Mouse (Mus musculus) heart, postnatal 36 days (tissue): ENCODE results near the gene Rgp1. TPM values are rescaled to one million over a fixed set of nuclear protein-coding genes. Genes with fewer than 3 reads are reported as not detected.
"Not testable (repeated sequence)": the region's sequence is repeated elsewhere in the genome, so short reads cannot be mapped to it uniquely, and the experiment has no call there.

Source experiments
- DNase-seq, 2 experiments: peaks; one replicate each; pipeline ENCODE4 v3.0.0; 2021 to 2022
- intact Hi-C: fragments of 180-260 bp; cut with DNase I; formaldehyde crosslinking; loops from one replicate; pipeline ENCODE4 v1.15.1; 2025
- total RNA-seq, 2 experiments: library from RNA; stranded (reverse); gene quantifications; 2 replicates each; pipeline ENCODE4 v1.2.3; 2021

Gene Rgp1
- total RNA-seq, 2 experiments from 2014 or later = 30.7 to 36.1 TPM

DNA sequence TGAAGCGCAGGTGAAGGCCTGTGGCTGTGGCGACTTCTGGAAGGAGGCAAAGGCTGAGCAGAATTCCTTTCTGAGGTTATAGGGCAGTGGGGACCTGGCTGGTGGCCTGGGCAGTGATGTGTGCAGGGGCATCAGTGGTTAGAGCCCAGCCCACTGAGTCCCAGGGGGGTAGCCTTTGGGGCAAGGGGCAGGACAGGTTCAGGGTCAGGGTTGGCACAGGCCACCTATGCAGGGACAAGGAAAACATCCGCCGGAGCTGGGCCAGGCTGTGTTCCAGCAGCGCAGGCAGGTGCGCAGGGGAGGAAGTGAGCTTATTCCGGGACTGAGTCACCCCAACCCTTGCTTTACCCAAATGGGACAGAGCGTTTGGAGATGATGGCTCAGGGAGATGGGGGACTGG is 7.9 kb downstream of the Rgp1 start:
- peak; percentile 58 to 59 for DNase-seq
- intact Hi-C loops = no loop called here

DNA sequence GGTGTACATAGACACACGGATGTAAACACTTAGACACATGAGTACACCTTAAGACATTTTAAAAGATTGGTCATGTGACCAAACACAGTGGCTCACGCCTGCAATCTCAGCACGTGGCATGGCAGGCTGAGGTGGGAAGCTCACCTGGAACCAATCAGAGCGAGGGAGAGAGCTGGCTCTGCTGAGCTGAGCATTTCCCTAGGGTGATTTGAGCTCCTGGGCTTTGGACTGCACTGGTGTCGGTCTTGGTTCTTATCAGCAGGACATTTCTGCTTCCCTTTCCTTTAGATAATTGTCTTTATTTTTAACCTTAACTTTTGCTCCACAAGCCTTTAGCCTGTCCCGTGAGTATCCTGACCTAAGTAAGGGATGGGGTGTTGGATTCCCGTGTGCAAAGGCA is 9.2 kb downstream of the Rgp1 start:
- no peak for DNase-seq
- intact Hi-C loops = loop anchor here (2.0 kb wide), 1 partner anchor 25 kb away; no protein-coding TSS in a partner anchor

DNA sequence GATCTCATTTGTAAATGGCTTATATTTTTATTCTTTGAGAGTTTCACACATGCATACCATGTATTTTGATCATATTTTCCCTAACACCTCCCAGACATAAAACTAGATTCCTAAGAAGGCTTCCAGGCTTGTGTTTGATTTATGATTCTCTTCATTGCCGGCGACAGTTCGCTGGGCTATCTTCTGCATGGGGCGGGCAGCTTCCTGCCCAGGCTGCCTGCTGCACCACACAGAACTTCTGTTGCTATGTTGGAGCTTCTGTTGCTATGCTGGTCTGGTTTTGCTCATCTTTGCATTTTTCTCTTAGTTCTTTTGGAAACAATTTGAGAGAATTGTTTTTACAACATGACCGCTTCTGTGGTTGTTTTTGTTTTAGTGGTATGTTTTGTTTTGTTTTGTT is 13.0 kb downstream of the Rgp1 start:
- intact Hi-C loops = no loop called here
- no peak for DNase-seq

GRCm38 (mm10) chr4:43591961-43592360 is 13.4 kb downstream of the Rgp1 start:
- intact Hi-C loops = no loop called here
- DNase-seq = no peak

GRCm38 (mm10) chr4:43593453-43593852 is 14.9 kb downstream of the Rgp1 start:
- DNase-seq = no peak
- intact Hi-C loops = no loop called here

DNA sequence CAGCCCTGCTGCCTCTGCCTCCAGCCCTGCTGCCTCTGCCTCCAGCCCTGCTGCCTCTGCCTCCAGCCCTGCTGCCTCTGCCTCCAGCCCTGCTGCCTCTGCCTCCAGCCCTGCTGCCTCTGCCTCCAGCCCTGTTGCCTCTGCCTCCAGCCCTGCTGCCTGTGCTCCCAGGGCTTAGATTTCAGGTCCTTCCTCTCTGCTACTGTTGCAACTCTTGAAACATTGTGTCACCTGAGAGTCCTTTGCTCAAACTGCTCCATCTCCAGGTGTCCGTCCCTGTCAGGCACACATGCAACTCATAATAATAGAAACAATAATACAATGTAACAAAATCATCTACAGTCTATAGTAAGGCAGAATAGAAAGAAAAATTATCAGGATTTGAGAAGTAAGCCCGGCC is 18.1 kb downstream of the Rgp1 start:
- DNase-seq, intact Hi-C loops: not testable (repeated sequence)

DNA sequence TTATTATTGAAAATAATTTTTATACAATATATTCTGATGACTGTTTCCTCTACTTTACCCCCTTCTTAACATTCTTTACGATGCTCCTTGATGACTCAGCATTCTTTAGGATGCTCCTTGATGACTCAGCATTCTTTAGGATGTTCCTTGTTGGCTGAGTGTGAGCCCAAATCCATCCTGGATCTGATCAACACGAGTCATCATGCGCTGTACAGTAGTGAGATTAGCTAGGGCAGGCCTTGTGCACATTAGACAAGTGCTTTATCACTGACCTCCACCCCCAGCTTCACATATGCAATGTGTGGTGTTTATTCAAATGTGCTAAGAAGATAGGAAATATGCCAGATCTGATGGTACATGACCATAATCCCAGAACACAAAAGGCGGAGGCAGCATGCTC is 19.7 kb downstream of the Rgp1 start:
- no peak for DNase-seq
- intact Hi-C loops = no loop called here

- intact Hi-C loops = no loop called here
Measured at GRCm38 (mm10) chr4:43598650-43599380, 20.3 kb downstream of the Rgp1 start.

GRCm38 (mm10) chr4:43600195-43600934 is 21.9 kb downstream of the Rgp1 start:
- no peak for DNase-seq
- intact Hi-C loops = no loop called here

More at GRCm38 (mm10) chr4:43598650-43599380, 20.3 kb downstream of the Rgp1 start:
- no peak for DNase-seq

GRCm38 (mm10) chr4:43604099-43604498 is 25.6 kb downstream of the Rgp1 start:
- intact Hi-C loops = no loop called here

GRCm38 (mm10) chr4:43604751-43605685 is 26.5 kb downstream of the Rgp1 start:
- no peak for DNase-seq
- intact Hi-C loops = no loop called here

More at GRCm38 (mm10) chr4:43604099-43604498, 25.6 kb downstream of the Rgp1 start:
- no peak for DNase-seq

DNA sequence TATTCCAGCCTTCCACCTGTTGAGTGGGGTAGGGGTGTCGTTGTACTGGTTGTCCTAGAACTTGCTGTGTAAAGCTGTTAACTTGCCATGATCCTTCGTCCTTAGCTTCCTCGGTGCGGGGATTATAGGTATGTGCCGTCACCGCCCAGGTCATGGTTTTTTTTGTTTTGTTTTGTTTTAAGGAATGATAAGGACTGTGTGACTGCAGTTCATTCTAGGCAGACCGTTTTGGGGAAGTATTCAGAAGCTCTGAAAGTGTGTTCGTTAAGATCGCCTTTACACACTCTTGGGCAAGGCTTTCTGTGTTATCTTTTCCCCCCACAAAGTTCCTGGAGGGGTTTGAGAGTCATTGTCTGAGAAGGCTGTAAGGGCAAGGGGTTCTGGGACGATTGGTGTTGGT is 34.0 kb downstream of the Rgp1 start:
- intact Hi-C loops = loop anchor here (2.0 kb wide), 1 partner anchor 24 kb away; no protein-coding TSS in a partner anchor
- DNase-seq = no peak

DNA sequence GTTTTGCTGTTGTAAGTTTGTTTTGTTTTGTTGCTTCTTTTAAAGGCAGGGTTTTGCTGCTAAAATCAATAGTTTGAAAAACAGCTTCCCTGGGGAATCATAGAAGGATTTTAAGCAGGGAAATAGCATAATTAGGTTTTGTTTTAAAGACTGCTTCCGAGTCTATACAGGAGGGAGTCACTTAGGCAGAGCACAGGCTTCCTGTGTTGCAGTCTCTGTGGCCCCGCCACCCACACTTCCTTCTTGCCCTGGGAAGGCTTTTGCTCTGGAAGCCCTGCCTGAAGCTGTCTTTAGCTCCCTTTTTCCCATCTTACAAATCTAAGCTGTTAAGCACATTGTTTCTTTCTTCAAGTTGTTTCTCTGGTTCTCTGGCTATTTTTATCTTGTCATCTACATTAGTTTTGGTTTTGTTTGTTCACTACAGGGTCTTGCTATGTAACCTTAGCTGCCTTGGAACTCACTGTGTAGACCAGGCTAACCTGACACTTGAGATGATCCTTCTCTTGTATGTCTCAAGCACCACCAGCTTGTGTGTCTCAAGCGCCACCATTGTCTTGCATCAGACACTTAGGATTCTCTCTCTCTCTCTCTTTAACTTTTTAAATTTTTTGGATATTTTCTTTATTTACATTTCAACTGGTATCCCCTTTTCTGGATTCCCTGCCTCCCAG is 34.7 kb downstream of the Rgp1 start:
- no peak for DNase-seq
- intact Hi-C loops = loop anchor here (2.0 kb wide), 1 partner anchor 24 kb away; no protein-coding TSS in a partner anchor

- no peak for DNase-seq
- intact Hi-C loops = no loop called here
Measured at GRCm38 (mm10) chr4:43620146-43620778, 41.7 kb downstream of the Rgp1 start.

DNA sequence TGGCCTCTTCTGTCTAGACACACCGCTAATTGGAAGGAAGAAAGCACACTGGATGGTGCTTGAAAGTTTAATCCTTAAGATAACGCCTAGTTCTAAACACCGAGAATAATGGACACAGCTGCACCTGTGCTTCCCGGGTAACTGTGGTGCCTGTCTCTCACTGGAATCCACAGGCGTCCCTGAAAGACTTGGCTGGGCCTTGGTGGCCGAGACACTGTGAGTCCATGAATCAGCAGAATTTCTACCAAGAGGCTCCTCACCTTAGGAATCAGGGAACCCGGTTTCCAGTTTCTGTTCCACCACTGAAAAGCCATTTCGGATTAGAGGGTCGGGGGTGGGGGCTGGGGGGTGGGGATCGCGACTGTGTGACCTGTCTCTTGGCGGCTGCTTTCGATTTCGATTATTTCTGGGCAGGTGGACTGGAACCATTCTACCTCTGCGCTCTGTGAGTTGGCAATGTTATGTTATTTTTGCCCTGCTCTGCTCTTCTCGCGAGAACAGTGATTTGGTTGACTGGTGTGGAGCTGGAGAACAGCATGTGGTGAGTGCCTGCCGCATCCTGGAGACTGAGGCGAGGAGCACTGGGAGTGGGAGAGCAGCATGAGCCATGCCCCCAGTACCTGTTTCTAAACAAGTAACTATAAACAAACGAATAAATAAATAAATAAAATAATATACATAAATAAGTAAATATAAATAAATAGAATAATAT is 50.7 kb downstream of the Rgp1 start:
- intact Hi-C loops = no loop called here
- DNase-seq = no peak

DNA sequence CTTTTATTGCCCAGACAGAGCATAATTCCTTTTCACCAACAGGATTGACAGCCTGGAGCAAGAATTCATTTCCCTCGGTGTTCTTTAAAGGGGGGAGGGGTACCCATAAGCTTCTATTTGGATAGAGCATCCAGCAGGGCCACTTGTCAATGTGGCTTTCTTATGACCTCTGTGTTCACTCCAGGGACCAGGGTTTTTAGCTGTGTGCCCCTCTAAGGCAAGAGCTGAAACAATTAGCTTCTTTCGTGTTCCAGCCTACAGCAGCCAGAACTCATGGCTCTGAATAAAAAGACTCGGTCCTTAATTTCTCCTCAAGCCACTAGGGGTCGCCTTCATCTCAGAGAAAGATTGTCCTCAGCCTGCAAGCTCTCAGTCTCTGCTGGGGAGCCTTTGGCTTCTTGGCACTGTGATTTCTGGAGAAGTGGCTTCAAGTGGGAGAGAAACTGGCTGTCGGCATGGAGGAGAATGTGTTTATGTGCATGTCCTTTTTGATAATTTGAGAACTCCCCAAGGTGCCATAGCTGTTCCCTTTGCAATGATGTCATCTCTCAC is 51.6 kb downstream of the Rgp1 start:
- intact Hi-C loops = loop anchor here (1.0 to 2.0 kb wide), 3 partner anchors 40 to 231 kb away; no protein-coding TSS in a partner anchor
- peak; percentile 79 to 84 for DNase-seq

DNA sequence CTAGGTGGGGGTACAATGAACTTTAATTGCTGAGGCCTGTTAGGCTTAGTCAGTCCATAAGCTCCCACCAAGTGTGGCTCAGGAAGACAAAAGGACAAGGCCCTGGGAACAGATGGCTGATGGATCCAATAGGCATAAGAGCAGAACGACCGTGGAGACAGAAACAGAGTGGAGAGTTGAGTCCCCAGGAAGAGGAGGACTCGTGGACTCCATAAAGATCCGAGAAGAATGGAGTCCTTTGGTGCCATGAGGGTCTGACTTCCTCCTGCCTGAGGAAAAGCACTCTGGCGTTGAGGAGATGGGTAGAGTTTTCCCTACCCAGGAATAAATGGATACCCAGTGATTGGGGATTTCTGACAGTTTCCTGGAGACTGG is 52.1 kb downstream of the Rgp1 start:
- DNase-seq = no peak
- intact Hi-C loops = loop anchor here (1.0 to 2.0 kb wide), 3 partner anchors 40 to 230 kb away; no protein-coding TSS in a partner anchor
